Mouse (Mus musculus): ENCODE data around the gene Syne3.

DNA sequence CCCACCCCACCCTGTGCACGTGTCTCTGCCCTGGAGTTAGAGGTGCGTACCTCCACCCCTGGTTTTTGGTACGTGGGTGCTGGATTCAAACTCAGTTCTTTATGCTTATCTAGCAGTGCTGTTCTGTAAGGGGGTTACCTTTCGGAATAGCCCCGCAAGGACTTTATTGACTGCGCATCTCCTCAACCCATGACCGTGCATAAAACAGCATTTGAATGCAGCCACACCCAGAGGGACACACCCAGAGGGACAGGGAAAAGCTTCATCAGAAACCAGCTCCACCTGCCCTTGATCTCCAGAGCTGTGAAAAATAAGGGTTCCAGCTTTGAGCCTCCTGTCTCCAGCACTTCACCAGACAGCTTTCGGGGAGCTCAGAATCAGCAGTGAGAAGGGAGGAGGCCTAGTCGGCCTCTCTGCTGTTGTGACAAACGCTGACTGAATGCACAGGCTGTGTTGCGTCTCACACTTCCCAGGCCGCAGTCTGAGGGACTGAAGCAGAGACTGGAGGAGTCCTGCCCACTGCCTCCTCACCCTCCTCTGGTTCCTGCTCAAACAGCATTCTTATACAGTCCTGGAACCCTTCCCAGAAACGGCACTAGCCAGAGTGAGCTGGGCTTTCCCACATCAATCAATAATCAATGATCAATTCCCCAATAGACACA is 107.1 kb downstream of the Syne3 start:
- no peak for TF ChIP-seq CTCF (IDR thresholded peaks at IDR 0.05; ENCODE audit: low read depth)
- no peak for TF ChIP-seq EP300 (IDR thresholded peaks at IDR 0.05; ENCODE audit: low read depth)

Data from heart, postnatal 0 days (tissue).